Mouse (Mus musculus): Measurements from ENCODE around the gene Synj2.

The Synj2 gene

GRCm38 (mm10) chr17:5975099-5975977 is 34.3 kb downstream of the Synj2 start:
- DNase-seq (ENCODE audit: low spot score in 2 of 2), result peak; percentile 47 to 63

GRCm38 (mm10) chr17:5976221-5977055 is 35.4 kb downstream of the Synj2 start:
- no peak for DNase-seq (ENCODE audit: low spot score in 2 of 2)

- DNase-seq (ENCODE audit: low spot score in 2 of 2), result no peak
These were observed 36.2 kb downstream of the Synj2 start for GRCm38 (mm10) chr17:5977056-5977920.

GRCm38 (mm10) chr17:5977921-5978504 is 36.9 kb downstream of the Synj2 start:
- no peak for DNase-seq (ENCODE audit: low spot score in 2 of 2)

GRCm38 (mm10) chr17:5978505-5979077 is 37.5 kb downstream of the Synj2 start:
- no peak for DNase-seq (ENCODE audit: low spot score in 2 of 2)

GRCm38 (mm10) chr17:5980860-5981259 is 39.8 kb downstream of the Synj2 start:
- no peak for DNase-seq (ENCODE audit: low spot score in 2 of 2)

GRCm38 (mm10) chr17:5983150-5983549 is 42.1 kb downstream of the Synj2 start:
- DNase-seq (ENCODE audit: low spot score in 2 of 2), result no peak

- no peak for DNase-seq (ENCODE audit: low spot score in 2 of 2)
These were observed 42.8 kb downstream of the Synj2 start for GRCm38 (mm10) chr17:5983901-5984300.

GRCm38 (mm10) chr17:5984700-5985231 is 43.7 kb downstream of the Synj2 start:
- DNase-seq (ENCODE audit: low spot score in 2 of 2), result no peak

GRCm38 (mm10) chr17:5985271-5985670 is 44.2 kb downstream of the Synj2 start:
- no peak for DNase-seq (ENCODE audit: low spot score in 2 of 2)

- no peak for DNase-seq (ENCODE audit: low spot score in 2 of 2)
These were observed 46.4 kb downstream of the Synj2 start for GRCm38 (mm10) chr17:5987271-5988056.

- no peak for DNase-seq (ENCODE audit: low spot score in 2 of 2)
These were observed 47.0 kb downstream of the Synj2 start for GRCm38 (mm10) chr17:5988102-5988501.

GRCm38 (mm10) chr17:5992866-5993580 is 51.9 kb downstream of the Synj2 start:
- no peak for DNase-seq (ENCODE audit: low spot score in 2 of 2)

- no peak for DNase-seq (ENCODE audit: low spot score in 2 of 2)
These were observed 52.6 kb downstream of the Synj2 start for GRCm38 (mm10) chr17:5993581-5994260.

- no peak for DNase-seq (ENCODE audit: low spot score in 2 of 2)
These were observed 53.5 kb downstream of the Synj2 start for GRCm38 (mm10) chr17:5994606-5995005.

- DNase-seq (ENCODE audit: low spot score in 2 of 2), result no peak
These were observed 55.5 kb downstream of the Synj2 start for GRCm38 (mm10) chr17:5996589-5996988.

- DNase-seq (ENCODE audit: low spot score in 2 of 2), result no peak
These were observed 56.5 kb downstream of the Synj2 start for GRCm38 (mm10) chr17:5997380-5998234.

- DNase-seq (ENCODE audit: low spot score in 2 of 2), result no peak
These were observed 57.1 kb downstream of the Synj2 start for GRCm38 (mm10) chr17:5998235-5998500.

All from frontal cortex, postnatal 25 days (tissue).